Mouse (Mus musculus): ENCODE measurements around the gene Slc6a6.
A peak's percentile ranks its signal among the peaks of the same experiment; 100 is the strongest.

Slc6a6 gene

DNA sequence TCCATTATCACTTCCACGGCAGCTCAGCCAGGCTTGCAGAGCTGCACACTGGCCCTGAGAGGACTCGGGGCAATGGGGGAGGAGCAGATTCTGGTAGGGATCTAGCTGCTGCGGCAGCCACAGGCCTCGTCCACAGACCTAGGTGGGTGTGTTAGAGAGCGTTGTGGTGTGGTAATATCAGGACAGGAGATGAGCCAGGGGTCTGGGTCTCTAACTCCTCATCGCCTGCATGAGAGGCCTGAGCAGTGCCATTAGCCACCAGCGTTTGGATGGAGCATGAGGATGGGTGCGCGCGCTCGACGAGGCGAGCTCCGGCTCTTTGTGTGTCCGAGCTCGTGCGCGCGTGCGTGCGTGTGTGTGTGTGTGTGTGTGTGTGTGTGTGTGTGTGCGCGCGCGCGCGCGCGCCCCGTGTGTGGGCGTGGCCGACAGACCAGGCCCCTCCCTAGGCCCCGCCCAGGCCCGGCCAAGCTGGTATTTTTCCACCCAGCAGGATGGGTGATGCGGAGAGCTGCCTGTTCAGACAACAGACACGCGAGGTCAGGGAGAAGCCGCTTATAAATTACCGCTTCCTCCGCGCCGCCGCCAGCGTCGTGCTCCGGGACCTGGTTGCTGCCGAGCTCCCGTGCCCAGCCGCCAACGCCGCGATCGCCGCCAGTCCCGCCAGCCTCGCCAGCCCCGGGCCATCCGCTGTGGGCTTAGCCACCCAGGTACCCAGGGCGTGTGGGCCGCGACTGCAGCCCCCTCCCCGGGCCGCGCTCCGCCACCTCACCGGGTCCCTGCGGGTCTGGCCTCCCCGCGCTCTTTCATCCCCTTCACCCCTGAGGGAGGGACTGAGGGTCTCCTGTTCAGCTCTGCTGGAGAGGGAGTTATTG, at the start of gene Slc6a6:
Gene Slc6a6, plus strand, starts transcription at position 452 of the 872 bp plus-strand sequence.
- DNase-seq (ENCODE audit: low spot score), result peak; percentile 95

DNA sequence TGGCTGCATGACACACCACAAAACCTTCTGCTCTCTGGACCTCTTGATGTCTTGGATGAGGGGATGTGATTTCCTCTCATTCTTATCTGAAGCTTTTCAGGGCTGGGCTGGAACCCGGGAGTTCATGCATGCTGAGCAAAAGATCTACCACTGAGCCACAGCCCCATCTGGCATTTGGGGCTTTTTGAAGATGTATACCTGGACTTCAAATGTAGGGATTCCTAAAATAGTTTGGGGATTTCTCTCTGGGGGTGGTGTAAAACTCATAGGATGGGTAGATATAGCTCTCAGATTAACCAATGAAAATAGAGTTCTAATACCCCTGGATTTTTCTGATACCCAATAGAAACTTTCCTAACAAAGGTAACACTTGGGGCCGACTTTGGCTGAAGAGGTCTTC, 49.4 kb upstream of the Slc6a6 start:
- no peak for DNase-seq (ENCODE audit: low spot score)

DNA sequence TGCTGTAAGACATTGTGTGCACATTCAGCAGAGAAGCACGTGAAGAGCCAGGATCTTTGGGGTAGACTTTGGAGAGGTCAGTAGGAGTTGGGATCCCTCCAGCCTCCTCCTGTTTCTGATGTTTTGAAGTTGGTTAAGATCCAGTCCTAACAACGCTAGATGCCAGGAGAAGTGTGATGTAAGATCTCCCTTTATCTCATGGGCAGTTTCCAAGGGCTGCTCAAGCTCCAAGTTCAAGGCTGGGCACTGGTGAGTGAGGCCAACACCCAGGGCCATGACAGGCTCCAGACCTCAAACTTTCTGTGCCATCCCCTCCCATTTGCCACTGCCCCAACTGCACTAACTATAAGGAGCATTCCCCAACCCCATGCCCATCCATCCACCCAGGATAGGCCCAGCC, 49.0 kb upstream of the Slc6a6 start:
- no peak for DNase-seq (ENCODE audit: low spot score)

DNA sequence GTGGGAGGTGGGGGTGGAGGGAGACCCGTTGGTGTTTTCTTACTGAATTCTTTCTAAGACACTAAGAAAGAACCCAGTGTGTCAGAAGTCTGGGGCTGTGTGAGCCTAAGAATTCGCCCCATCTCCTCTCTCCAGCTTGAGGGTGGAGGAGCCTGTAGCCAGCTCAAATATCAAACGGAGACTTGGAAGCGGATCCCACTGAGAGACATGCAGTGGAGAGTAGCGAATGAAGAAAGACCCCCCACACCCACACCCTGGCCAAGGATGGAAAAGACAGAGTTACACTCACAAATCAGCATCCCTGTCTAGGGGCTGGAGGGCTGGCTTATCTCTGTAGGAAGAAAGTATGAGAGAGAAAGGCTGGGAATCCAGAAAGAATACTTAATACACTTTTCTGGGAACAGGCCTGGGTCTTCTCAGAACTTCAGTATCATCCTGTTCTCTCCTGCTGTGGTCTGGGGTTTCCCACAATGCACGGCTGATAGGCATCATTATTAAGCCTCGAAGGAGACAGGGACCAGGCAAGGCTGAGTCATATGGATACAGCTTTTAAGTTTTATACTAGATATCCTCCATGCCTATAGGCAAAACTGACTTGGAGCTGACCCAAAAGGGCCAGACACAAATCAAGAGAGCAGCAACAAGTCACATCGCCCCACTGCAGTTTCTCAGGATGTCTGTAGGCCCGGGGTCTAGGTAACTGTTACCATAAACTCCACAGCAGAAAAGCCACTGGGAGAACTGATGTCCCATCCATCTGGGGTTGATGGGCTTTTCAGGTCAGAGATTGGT, 45.5 kb upstream of the Slc6a6 start:
- DNase-seq (ENCODE audit: low spot score), result no peak

DNA sequence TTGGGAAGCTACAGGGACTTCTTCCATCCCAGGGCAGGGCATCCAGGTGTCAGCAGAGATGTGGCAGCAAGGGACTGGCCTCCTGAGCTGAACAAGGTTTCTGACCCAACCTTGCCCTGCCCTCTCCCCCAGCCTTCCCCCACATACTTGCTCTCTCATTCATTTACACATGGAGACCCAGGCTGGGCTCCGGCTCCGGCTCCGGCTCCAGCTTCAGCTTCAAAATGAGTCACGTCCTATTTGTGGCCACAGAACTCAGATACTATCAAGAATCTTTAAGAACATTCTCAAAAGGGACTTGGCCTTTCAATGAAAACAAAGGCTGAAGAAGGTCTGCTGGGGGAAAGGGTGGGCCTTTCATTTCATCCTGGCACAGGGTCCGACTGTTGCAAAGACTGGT, 40.8 kb upstream of the Slc6a6 start:
- no peak for DNase-seq (ENCODE audit: low spot score)

DNA sequence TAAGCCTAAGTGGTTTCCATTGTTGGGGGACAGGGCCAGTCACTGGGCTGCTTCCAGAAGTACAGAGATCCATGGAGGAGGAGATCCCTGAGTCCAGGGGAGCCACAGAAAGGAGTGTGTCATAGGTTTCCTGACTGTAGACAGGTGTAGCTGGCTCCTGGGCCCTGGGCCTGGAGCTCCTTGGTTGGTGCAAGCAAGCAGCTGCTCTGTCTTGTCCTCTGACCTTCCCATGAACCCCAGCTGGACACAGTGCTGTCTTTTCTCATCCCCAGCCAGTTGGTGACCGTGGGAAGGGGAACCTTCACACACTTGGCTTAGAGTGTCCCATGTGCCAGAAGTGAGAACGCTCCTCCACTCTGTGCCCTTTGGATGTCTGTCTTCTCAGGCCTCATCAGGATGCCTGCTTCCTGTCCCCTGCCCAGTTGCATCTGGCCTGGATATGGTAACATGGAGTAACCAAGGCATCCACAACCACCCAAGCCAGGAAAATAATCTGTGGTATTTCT, 40.4 kb upstream of the Slc6a6 start:
- DNase-seq (ENCODE audit: low spot score), result no peak

DNA sequence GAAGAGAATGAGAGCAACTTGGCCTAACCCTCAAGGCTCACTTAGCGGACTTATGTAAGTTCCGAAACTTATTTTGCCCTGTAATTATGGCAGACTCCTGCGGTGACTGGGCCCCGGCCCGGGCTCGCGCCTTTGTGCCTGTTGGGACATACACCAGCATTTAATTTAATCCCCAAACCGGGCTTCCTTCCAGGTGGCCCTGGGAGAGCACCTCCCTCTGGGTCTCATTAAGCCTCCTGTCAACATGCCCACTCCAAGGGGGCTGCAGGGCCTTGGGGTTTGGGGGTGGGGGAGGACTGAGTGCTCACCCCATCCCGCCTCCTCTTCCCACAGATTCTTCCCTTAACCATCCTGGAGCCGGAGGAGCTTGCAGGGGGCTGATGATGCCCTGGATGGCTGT, 37.8 kb upstream of the Slc6a6 start:
- DNase-seq (ENCODE audit: low spot score), result no peak

DNA sequence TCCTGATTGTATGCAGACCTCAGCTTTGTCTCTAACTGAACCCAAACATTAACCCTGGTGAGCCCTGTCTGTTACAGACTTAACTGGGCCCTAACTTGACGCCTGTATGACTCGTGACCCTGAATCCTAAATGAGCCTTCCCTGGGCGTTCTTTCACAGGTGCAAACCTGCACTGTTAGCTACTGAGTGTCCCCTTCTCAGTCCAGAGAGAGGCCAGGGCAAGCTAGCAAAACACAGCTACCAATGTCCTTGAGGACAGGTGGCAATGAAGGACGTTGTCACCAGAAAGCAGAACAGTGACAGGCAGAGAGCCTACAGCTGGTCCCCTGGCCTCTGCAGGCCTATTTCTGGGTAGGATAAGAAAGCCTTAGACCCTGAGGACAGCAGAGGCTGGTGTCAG, 37.0 kb upstream of the Slc6a6 start:
- no peak for DNase-seq (ENCODE audit: low spot score)

DNA sequence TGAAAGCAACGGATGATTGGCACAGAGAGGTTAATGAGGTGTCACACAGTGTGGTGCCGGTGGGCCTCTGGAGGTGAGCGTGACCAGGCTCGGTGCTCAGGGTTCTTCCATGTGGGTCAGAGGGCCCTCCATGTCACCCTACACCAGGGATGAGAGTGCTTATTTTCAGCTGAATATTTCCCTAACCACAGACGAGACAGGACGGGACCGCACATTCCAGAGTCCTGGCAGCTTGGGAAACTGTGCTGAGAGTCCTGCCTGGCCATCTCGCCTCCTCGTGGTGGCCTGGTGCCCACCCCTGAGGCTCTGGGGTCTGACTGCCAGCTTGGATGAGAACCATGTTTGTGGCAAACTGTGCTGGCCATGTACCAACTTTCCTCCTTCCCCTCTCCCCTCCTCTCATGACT, 36.5 kb upstream of the Slc6a6 start:
- DNase-seq (ENCODE audit: low spot score), result no peak

DNA sequence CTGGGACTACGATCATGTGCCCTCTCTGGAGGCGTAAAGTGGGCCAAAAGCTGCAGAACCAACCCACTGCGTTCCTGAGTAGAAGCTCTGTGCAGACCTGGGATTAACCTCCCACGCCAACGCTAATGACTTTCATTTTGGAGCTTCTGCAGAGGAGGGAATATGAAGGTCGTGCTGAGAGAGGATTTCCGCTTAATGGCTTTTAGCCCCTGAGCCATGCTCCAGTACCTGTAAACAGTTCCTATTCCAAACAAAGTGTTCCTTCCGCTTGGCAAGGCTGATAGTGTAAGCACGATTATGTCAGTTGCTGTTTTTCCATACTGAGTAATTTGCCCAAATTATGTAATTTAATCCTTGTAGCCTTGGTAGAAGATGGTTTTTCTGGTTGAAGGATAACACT, 33.6 kb upstream of the Slc6a6 start:
- DNase-seq (ENCODE audit: low spot score), result no peak

DNA sequence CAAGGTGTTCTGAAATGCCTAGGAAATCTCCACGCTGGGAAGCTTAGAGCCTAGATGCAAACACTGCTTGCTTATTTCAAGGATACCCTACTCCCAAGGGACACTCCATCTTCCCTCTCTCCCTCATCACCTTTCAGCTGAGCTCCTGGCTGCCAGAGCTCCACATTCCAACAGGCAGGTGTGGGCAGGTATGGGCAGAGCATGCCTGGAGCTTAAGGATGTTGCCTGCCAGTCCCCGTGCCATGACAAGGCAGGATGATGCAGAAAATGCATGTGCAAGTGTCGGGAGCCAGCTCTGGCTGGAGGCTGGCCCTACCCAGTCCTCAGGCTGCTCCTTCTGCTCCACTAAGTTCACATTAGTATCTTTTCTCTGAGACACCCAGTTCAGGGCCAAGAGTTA, 31.6 kb upstream of the Slc6a6 start:
- no peak for DNase-seq (ENCODE audit: low spot score)

DNA sequence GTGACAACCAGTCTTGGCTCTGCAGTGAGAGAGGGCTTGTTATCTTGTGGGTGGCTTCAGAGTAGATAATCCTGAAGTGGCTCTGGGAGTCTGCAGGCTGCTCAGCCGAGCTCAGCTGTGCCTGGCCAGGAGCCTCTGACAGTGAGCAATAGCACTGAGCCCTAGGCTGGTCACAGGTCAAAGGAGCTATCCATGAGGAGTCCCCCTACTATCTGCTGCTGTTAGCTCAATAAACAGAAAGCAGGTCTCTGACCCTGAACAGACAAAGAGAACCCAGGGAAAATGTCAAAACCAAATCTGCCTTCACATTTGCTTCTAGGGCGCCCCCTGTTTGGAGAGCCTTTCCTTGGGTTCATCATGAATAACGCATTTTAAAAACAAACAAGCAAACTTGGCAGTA, 28.6 kb upstream of the Slc6a6 start:
- DNase-seq (ENCODE audit: low spot score), result no peak

DNA sequence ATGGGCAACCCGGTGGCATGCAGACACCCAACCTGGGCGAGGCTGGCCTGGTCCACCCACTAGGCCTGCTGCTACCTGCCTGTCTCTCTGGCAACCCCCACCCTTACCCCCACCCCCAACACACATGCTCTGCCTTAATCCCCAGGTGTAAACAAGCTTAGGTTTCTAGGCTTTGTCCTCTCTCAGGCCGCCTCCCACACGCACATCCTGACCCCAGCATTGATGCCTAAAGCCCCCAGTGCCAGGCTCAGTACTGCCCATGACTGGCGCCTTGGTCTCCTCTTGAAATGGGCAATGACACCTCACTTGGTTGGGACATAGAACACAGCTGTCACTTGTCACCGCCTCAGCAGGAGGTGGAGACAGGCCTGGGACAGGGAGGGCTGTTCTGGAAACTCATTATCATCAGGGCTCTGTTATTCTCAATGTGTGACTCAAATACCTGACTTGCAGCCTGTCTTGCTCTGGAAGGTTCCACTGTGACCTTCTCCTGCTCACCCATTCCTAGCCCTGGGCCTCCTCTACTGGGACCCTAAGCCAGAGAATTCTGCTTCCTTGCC, 27.9 kb upstream of the Slc6a6 start:
- DNase-seq (ENCODE audit: low spot score), result no peak

DNA sequence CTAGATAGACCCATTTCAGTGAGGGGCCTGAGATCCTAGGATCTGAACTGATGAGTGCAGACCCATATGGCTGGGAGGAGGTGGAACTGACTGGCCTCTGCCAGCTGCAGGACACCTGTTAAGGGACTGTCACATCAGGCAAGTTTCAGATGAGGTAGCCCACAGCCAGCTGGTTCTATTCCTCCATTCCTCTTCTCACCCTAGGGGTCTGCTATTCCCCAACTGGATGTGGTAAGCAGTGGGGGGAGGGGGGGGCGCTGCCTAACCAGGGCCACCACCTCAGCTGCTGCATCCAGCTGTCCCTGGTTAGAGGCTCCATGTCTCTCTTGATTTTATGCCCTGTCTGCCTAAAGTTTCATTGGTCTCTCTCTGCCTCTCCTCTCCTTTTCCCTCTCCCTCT, 25.6 kb upstream of the Slc6a6 start:
- no peak for DNase-seq (ENCODE audit: low spot score)

DNA sequence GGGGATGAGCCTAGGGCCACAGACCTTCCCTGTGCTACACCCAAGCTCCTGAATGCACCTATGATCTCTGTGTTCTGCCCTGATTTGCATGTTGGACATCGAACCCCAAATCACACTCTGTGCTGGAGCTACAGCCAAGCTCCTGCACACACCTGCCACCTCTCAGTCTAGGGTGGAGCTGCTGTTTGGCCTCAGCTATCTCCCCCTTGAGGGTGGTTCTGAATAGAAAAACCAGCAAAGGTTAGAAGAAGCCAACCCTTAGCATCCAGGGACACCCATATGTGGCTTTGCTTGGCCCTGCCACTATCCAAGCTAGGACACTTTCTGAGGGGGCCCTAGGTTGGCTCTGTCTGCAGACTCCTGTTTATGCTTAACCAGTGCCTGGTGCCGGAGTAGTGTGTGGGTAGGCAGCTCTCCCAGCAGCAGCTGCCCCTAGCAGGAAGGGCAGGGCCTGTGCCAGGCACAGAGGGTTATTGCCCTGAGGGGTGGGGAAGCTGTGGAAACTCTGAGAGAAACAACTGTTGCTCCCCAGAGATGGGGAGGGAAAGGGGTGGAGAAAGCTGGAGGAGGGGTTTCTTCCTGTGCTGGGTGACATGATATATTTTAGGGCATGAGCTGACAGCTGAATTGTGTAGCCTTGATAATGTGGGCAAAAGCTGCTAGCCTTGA, 23.9 kb upstream of the Slc6a6 start:
- DNase-seq (ENCODE audit: low spot score), result peak; percentile 10

DNA sequence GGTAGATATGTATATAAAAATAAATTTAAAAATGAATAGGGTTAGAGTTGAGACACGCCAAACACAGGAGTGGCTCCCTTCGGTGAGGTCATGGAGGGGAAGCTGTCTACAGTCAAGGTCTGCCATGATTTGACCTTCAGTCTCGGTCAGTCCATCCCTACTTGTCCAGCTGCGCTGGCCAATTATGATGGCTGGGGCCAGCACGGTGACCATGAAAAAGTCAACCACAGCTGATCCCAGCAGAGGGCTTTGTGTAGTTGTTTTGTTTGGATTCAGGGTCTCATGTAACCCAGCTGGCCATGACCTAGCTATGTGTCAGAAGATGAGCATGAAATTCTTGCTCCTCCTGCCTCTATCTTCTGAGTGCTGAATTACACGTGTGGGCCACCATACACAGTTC, 21.6 kb upstream of the Slc6a6 start:
- DNase-seq (ENCODE audit: low spot score), result no peak

DNA sequence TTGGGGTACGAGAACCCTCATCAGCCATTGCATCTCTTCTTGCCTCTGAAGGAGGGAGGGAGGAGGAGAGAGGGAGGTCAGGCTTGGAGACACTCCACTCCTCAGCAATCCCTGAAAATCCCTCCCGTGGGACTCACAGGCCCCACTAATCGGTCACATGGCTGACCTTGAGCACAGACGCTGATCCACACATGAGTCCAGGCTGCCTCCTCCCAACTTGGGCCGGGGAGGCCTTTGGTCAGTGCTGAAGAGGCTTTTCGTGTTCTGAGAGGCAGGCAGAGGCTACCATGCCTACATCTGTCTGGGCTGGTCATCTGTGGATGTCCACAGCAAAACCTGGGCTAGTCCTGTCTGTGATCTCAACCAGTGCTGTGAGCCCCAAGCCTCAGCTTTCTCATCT, 20.2 kb upstream of the Slc6a6 start:
- no peak for DNase-seq (ENCODE audit: low spot score)

DNA sequence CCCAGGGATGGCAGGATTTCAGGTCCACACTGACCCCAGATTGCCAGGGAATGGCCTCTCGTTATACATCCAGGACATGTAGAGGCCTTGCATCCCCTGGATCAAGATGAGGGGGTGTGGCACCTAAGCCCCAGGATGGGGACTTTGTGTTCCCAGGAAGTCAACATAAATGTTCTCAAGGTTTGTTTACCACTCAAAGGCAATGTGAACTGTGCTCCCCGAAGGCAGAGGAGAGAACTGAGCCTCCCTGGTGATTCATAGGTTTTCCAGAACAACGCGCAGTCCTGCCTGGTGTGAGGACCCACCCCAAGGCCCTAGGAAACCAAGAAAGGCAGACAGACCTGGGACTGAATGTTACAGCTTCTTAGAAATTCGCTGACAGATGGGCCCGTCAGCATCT, 18.6 kb upstream of the Slc6a6 start:
- no peak for DNase-seq (ENCODE audit: low spot score)

DNA sequence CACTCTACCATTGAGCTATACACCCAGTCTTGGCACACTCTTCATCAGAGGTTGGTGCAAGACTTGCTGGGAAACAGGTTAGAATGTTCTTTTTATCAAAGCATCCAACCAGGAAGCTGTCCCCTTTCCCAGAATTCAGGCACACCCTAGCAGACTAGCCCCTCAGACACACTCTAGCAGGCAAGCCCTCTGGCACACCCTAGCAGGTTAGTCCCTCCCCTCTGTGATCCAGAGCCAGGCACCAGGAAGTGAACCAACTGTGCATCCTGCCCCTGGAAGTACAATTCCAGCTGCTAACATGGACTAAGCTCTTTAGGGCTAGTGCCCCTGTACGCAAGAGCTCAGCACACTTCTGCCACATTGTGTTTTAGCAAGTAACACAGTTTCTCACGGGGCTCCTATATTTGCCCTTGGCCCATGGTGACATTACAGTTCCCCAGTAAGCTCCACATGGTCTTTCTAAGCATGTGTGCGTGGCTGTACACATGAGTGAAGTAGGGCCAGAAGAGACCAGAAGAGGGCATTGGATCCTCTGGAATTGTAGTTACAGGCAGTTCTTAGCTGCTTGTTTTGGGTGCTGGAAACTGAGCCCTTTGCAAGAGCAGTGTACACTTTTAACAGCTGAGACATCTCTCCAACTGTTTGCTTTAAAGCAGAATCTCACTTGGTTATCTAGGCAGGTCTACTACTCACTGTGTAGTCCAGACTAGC, 17.7 kb upstream of the Slc6a6 start:
- DNase-seq (ENCODE audit: low spot score), result no peak

DNA sequence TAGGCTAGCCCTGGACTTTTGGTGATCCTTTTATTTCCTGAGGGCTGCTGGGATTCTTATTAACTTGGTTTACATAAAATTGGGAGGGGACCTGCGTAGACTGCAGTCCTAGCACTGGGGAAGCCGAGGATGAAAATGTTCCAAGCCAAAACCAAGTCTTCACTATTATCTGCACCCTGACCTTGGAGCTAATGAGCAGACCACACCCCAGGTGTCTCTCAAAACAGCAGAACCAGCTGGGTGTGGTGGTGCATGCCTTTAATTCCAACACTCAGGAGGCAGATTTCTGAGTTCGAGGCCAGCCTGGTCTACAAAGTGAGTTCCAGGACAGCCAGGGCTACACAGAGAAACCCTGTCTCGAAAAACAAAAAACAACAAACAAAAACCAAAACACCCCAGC, 16.7 kb upstream of the Slc6a6 start:
- DNase-seq (ENCODE audit: low spot score), result no peak

DNA sequence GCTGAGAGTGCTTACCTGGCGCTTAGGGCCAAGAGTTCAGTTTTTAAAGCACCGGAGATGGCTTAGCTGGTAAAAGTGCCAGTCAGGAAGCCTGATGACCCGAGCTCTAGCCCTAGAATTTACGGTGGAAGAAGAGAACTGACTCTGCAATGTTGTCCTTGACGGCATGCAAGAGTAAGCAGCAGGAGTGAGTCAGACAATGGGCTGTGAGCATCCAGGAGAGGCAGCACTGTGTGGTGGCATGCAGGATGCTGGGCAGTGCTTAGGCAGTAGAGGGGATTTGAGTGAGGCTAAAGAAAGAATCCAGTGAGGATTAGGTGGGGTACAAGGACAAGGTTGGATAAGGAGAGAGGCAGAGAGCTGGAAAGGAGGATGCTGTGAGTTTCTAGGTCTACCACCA, 15.6 kb upstream of the Slc6a6 start:
- DNase-seq (ENCODE audit: low spot score), result no peak

DNA sequence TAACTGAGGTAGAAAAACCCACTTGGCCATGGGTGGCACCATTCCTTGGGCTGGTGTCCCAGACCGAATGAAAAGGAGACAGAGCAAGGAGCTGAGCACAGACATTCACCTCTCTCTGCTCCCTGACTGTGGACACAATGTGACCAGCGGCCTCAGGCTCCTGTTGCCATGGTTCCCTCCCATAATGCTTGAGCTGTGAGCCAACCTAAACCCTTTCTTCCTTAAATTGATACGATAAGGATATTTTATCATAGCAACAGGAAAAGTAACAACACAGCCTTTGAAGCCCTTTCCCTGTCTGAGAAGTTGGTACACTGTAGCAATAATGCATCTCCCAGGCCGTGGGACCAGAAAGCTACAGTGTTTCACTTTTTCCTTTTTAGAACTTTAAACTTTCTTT, 14.6 kb upstream of the Slc6a6 start:
- no peak for DNase-seq (ENCODE audit: low spot score)
